Mouse (Mus musculus) urinary bladder, adult 18-20 months (tissue): Measurements from ENCODE around the gene Acin1.
A peak's percentile ranks its signal among the peaks of the same experiment; 100 is the strongest.

ENCODE experiments used
- DNase-seq, 2 experiments: peaks; one replicate each; pipeline ENCODE4 v3.0.0; 2022; ENCODE audit warnings: low spot score in 2 of 2, mixed read lengths in 2 of 2

Gene Acin1

DNA sequence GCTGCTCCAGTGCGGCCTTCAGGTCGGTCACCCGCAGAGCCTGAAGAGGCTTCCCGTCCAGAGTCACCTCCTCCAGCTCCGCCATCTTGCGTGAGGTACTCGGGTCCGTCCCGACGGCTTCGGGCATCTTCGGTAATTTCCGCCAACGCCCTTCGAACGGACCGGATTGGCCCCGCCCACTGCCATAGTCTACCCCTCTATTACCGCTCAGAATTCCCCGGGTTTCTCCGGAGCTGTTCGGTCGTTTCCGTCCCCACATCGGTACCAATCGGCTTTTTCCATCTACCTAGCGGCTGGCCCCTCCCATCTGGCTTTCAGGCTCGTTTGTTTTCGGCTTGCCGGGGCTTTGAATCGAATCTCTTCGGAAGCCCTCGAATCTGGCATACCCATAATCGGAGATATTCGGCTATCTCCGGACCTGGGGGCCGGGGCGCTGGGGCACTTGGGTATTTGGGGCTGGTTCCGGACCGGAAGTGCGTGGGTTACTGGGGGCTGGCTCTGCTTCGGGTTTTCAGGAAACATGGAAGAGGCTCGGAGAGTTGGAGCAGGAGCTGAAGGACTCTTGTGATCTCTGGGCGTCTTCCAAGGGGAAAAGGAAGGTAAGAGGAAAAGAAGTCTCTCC is at the start of gene Acin1:
TSS of gene Acin1 (minus strand) at position 410 of the 622 bp plus-strand sequence.
- DNase-seq, result peak; percentile 100

DNA sequence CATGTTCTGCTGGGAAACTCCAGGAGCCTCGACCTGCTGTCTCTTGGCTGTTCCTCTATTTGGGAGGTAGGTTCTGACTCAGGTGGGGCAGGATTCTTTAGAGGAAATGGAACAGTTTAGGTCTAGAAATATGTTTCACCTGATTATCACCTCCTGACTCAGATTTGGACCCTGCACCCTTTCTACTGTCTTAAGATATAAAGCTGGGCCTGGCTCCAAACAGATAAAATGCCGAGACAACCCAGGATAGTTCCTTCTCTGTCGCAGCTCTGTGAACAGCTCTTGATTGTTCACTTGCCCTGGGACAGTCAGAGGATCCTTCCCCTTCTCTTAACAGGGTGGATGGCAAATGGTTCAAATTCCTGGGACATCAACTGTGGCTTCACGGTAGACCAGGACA is 48.5 kb upstream of the Acin1 start:
- no peak for DNase-seq

DNA sequence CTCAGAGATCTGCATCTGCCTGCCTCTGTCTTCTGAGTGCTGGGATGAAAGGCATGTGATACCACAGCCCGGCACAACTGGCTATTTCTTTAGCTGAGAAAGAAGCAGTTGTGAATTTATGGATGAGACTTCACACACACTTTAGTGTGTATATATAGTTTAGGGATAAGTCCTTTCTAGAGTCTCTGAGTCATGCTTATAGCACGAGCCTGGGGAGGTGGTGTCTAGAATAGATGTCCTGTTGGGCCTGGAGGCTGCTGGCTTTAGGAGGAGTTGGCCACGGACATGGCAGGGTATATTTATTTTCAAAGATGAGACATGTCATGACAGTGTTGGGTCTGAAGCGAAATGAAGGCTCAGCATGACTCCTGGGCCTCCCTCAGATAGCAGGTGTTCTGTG is 47.3 kb upstream of the Acin1 start:
- no peak for DNase-seq

- no peak for DNase-seq
Measured at GRCm38 (mm10) chr14:54732206-54732605, 45.5 kb upstream of the Acin1 start.

DNA sequence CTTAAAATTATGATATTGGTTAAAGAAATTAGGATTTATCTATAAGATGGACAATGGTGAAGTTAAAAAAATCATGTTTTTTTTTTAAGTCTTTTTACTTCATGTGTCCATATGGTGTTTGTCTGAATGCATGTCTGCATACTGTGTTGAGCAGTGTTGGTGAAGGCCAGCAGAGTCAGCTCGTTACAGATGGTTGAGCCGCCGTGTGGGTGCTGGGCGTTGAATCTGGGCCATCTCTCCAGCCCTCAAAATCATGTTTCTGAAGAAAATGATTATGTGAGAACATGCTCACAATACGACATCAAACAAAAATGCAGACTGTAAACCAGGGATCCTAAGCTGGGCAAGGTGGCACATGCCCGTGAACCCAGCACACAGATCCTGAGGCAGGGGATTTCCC is 43.6 kb upstream of the Acin1 start:
- no peak for DNase-seq

DNA sequence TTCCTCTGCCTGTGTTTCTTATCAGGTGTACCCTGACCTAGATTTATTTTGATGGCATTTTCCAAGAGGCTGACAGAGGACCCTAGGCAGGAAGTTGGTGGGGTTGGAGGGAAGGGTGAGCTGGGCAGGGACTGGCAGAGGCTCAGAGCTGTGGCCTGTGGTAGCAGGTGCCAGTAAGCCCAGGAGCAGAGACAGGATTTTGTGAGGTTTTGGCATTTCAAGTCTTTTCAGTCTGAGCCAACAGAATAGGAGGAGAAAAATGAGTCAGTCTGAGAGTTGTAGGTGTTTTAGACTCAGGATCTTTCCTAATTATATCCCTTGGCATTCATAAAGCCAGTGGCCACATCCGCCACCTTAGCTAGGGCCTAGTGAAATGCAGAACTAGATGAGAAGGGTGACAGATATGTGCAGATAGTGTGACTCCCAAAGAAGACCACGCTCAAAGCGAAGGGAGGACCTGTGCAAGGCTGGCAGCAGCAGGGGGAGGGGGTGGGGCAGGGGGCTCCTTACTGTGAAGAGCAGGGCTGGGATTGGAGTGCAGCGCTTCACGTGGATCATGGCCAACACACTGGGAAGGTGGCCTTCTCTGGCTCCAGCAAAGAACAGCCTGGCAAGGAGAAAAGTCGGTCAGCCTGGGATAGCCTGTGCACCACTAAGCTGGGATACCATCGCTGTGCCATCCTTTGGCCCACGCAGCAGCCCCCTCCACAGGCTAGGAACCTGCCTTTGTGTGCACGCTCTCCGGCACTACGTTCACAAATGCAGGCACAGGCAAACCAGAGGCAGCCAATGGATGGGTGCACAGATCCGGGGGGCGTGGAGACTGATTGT is 42.3 kb upstream of the Acin1 start:
- no peak for DNase-seq

GRCm38 (mm10) chr14:54727565-54727964 is 40.8 kb upstream of the Acin1 start:
- no peak for DNase-seq

DNA sequence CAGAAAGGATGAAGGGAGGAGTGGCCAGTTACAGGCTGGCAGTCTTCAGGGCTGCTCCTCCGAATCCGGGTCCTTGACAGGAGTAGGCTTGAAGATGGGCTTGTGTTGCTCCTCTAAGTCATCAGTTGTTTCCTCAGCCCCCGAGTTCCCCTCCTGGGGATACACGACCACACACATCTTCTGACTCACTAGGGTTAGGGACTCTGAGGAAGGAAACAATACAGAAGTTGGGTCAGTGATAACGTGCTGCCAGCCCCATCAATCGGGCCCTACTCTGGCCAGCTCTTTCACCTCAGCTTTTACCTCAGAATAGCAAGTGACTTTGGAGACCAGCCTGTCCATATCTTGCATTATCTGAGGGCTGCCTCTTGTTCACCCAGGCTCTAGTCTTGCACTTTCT is 37.3 kb upstream of the Acin1 start:
- no peak for DNase-seq

- no peak for DNase-seq
Measured at GRCm38 (mm10) chr14:54721711-54722110, 35.0 kb upstream of the Acin1 start.

- DNase-seq, result no peak
Measured at GRCm38 (mm10) chr14:54720654-54721350, 34.1 kb upstream of the Acin1 start.

DNA sequence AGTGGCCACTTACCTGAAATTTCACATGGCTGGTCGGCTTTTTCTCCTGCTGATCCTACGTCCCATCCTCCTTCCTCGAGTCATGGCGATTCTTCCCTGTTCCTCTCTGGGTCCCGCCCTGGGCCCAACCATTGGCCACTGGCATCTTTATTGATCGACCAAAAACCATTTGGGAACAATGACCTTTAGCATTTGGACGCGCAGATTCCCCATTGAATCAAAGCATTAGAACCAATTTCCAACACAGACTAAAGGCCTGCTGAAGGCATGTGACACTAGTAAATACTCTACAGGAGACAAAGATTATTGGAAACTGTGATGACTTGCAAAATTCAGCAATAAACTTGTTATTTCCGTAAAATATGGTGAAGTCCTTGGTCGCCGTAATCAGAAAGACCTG is 33.3 kb upstream of the Acin1 start:
- no peak for DNase-seq

GRCm38 (mm10) chr14:54715402-54715801 is 28.7 kb upstream of the Acin1 start:
- DNase-seq, result no peak

DNA sequence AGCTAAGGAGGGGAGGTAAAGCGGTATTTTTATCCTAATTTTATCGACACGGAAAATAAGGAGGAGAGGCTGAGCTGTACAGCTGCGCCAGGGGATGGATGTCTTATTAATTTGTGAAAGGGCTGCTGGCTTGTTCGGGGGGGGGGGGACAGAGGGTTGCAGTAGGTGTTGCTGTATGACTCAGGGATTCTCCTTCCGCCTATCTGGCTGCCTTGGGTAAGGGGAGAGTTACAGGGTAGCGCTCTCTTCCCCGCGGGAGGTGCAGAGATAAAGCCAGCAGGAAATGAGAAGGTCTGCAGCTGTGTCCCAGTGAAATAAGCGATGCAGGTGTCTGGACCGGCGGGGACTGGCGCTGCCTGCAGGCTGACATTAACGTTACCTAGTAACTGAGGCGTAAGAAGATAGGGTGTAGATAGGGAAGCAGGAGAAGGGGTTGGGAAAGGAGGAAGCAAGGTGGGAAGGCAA is 27.9 kb upstream of the Acin1 start:
- peak in 1 of 2 experiments; percentile 24 for DNase-seq

GRCm38 (mm10) chr14:54714121-54714520 is 27.4 kb upstream of the Acin1 start:
- peak; percentile 34 to 42 for DNase-seq

DNA sequence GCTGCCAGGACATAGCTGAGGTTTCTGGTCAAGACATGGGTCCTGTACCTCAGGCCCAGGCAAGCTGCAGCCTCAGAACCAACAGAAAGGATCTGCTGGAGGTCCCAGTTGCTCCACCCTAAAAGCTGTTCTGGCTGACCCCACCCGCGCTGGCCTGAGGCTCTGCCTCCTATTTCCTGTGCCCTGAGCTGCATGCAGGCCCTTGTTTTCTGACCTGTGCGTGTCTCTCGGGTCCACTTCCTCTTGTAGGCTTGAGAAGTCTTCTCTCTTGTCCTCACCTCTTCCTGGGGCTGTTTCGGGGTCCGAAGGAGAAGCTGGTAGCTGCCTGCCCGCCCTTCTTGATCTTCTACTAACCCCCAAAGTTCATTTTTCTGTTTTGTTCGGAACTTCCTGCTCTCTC is 26.1 kb upstream of the Acin1 start:
- DNase-seq, result no peak

- no peak for DNase-seq
Measured at GRCm38 (mm10) chr14:54712074-54712473, 25.3 kb upstream of the Acin1 start, which contains the start of gene Cebpe. Cebpe (minus strand) TSS chr14:54712174.

DNA sequence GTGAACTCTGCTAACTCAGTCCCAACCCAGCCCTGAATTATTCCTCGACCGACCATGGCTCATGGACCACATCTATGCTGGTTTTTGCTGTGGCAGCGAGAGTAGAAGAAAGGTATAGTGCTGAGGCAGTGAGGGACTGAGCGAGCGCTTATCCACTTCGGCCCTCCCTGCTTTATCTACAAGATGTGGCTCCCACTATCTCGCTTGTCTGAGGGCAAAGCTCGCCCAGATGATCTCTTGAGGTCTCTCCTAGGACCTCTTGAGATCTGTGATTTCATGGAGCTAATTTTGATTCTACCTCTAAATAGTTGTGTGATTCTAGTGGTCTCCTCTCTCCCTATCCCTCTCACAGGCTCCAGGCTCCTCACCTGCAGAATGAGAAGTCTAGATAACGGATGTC is 22.3 kb upstream of the Acin1 start:
- DNase-seq, result no peak

GRCm38 (mm10) chr14:54706589-54707320 is 20.0 kb upstream of the Acin1 start:
- DNase-seq, result no peak

- DNase-seq, result no peak
Measured at GRCm38 (mm10) chr14:54705844-54706243, 19.1 kb upstream of the Acin1 start.

GRCm38 (mm10) chr14:54703207-54703606 is 16.5 kb upstream of the Acin1 start:
- no peak for DNase-seq

DNA sequence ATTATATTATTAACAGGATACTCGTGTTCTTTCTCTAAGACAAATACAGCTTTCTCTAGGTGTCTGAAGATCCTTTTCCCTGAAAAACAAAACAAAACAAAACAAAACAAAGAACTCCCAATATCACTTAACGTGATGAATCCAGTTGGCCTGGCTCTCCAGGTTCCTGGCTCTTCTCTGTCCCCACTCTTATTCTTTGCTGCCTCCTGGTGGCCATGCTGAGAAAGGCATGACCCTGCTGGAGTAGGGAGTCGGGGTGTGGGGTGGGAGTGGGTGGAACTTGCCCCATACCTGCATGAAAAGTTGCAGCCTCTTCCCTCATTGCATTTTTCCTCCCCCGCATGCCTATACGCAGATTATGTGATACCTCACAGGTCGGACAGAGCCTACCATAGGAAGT is 14.6 kb upstream of the Acin1 start:
- DNase-seq, result peak; percentile 57 to 75

- no peak for DNase-seq
Measured at GRCm38 (mm10) chr14:54699586-54699985, 12.9 kb upstream of the Acin1 start.
